In the genomic region with DNA sequence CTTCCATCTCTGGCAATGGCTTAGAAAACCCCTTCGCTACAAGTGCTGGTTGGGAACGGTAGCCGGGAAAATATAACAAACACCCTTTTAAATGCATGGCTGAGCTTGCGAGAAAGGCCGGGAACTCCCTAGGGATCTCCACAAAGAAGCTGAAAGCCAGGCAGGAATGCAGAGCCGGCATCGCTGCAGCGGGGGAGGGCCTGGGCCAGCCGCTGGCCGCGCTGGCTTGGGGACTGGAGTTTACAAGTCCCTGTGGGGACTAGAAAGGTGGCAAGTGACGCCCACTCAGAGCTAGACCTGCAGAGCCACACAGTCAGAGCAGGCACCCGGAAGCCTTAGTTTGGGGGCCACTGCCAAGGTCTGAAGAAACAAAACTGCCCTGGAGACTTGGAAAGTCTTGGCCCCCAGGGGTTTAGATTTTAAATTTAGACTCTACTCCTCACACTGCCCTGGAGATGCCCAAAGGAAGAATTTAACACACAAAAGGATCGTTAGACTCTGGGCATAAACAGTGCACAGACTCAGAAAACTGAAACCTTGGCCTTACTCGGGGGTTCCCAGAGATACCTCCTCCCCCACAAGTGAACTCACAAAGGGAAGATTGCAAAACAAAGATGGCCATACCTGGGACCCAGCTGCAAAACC, we compare ENCODE assay signal across 8 mouse cellular contexts. TPM values are rescaled to one million over a fixed set of nuclear protein-coding genes. Genes with fewer than 3 reads are reported as not detected.
DNase-seq lines count a peak whose midpoint lies in the region; ATAC-seq and TF ChIP-seq lines count a peak whose summit lies in the region.

No protein-coding gene starts in this region.

- ATAC-seq in Patski, result peak; percentile 65
- peak; percentile 83 for ATAC-seq in forebrain, embryonic 16.5 days
- ATAC-seq in hindbrain, embryonic 14.5 days (ENCODE audit: low FRiP score), result peak; percentile 64; the same call in 1 of the 2 replicates
- ATAC-seq in limb, embryonic 15.5 days (ENCODE audit: insufficient number of reproducible peaks, low FRiP score, low TSS enrichment, low read depth), result no peak

- CTCF ChIA-PET in Patski (lab: Charles Lee), result interaction anchor here (0.7 to 3.2 kb wide), 9 partner anchors 10 to 136 kb away, joined by 3 to 13 read pairs (median 4); no protein-coding TSS in a partner anchor

- DNase-seq in 3T3-L1 (ENCODE audit: low read depth, low spot score) (peak; percentile 86), Patski (ENCODE audit: low read depth, low spot score) (peak; percentile 87)
- DNase-seq in hindbrain, embryonic 14.5 days (ENCODE audit: low spot score), result peak; percentile 73
- DNase-seq in ovary, postnatal 14 days (ENCODE audit: low spot score), result peak; percentile 55
- DNase-seq in cerebellum, adult 11-12 months, result no peak
- DNase-seq in right cerebral cortex, postnatal 14 days, result no peak

- H3K4me1 ChIP-seq in forebrain, embryonic 16.5 days (replicated peaks; ENCODE audit: control insufficient read depth, insufficient read depth, low read length), result peaks cover 15% of the 10 kb centered on the region
- H3K4me1 ChIP-seq in hindbrain, embryonic 14.5 days (replicated peaks; ENCODE audit: control insufficient read depth, insufficient read depth, low read length), result peaks cover 19% of the 10 kb centered on the region
- peaks cover 16% of the 10 kb centered on the region for H3K4me1 ChIP-seq in limb, embryonic 15.5 days

- H3K27ac ChIP-seq in forebrain, embryonic 16.5 days (ENCODE audit: low read length), result peak overlapping the region; percentile 79
- H3K27ac ChIP-seq in hindbrain, embryonic 14.5 days, result peak overlapping the region; percentile 85
- peak overlapping the region; percentile 74 for H3K27ac ChIP-seq in limb, embryonic 15.5 days

- H3K27me3 ChIP-seq in Patski, result no peaks in the 10 kb centered on the region
- no peaks in the 10 kb centered on the region for H3K27me3 ChIP-seq in forebrain, embryonic 16.5 days (replicated peaks; ENCODE audit: control insufficient read depth, insufficient read depth, low read length)
- H3K27me3 ChIP-seq in hindbrain, embryonic 14.5 days (ENCODE audit: control insufficient read depth, insufficient read depth, low read length), result no peaks in the 10 kb centered on the region
- no peaks in the 10 kb centered on the region for H3K27me3 ChIP-seq in limb, embryonic 15.5 days

- no peak overlapping the region for H3K4me3 ChIP-seq in forebrain, embryonic 16.5 days (replicated peaks; ENCODE audit: low read length)
- H3K4me3 ChIP-seq in hindbrain, embryonic 14.5 days (replicated peaks; ENCODE audit: low read length), result no peak overlapping the region
- H3K4me3 ChIP-seq in limb, embryonic 15.5 days, result no peak overlapping the region

- WGBS in forebrain, embryonic 16.5 days, result 2% methylated on average over 15 of the region's 15 CpGs
- 4% methylated on average over 15 of the region's 15 CpGs for WGBS in hindbrain, embryonic 14.5 days
- WGBS in limb, embryonic 15.5 days, result 5% methylated on average over 15 of the region's 15 CpGs

- H3K9me3 ChIP-seq in forebrain, embryonic 16.5 days (ENCODE audit: control insufficient read depth, low read length), result 0 out of 2 replicates have a peak, but pooled peaks cover 2% of the 10 kb centered on the region
- no peaks in the 10 kb centered on the region for H3K9me3 ChIP-seq in hindbrain, embryonic 14.5 days (ENCODE audit: control insufficient read depth, low read length)
- no peaks in the 10 kb centered on the region for H3K9me3 ChIP-seq in limb, embryonic 15.5 days

- TF ChIP-seq CTCF in Patski (IDR thresholded peaks at IDR 0.05), result no peak

- in situ Hi-C loops in Patski (cut with MboI; ENCODE audit: low pct_unique_long_range_greater_than_20kb), result no loop called here

- peak overlapping the region; percentile 24; the same call in 1 of the 2 replicates for H3K9ac ChIP-seq in forebrain, embryonic 16.5 days (replicated peaks; ENCODE audit: low read depth, low read length)
- H3K9ac ChIP-seq in hindbrain, embryonic 14.5 days, result peak overlapping the region; percentile 52
- no peak overlapping the region for H3K9ac ChIP-seq in limb, embryonic 15.5 days

- POLR2A ChIA-PET in Patski (lab: Charles Lee), result interaction anchor here (0.7 to 6.0 kb wide), 11 partner anchors 8 to 142 kb away, joined by 3 to 48 read pairs (median 5); no protein-coding TSS in a partner anchor

- H3K4me2 ChIP-seq in forebrain, embryonic 16.5 days (ENCODE audit: low read length), result no peak overlapping the region
- H3K4me2 ChIP-seq in hindbrain, embryonic 14.5 days (replicated peaks), result peak overlapping the region; percentile 34
- peak overlapping the region; percentile 33 for H3K4me2 ChIP-seq in limb, embryonic 15.5 days

- no peaks in the 10 kb centered on the region for H3K36me3 ChIP-seq in forebrain, embryonic 16.5 days (ENCODE audit: control insufficient read depth, insufficient read depth)
- H3K36me3 ChIP-seq in hindbrain, embryonic 14.5 days (replicated peaks; ENCODE audit: control insufficient read depth, insufficient read depth), result no peaks in the 10 kb centered on the region
- no peaks in the 10 kb centered on the region for H3K36me3 ChIP-seq in limb, embryonic 15.5 days

RNA-seq across cellular contexts. Expression of a gene that starts 59.4 kb away (rescaled TPM):
- 9.9 TPM for polyA plus RNA-seq in Patski (2021)
- 2.1 and 2.9 TPM in 2 replicates for polyA plus RNA-seq in forebrain, embryonic 16.5 days (2015; fragmentation: Nextera tagmentation; extraction: Ambion mirVana)
- 0.87 and 2.1 TPM in 2 replicates for polyA plus RNA-seq in hindbrain, embryonic 14.5 days (2014; fragmentation: Nextera tagmentation; extraction: Ambion mirVana)
- polyA plus RNA-seq in limb, embryonic 15.5 days (2015; fragmentation: Nextera tagmentation; extraction: Ambion mirVana), result 2.4 and 3.1 TPM in 2 replicates

Comparison
In these comparisons a context has a peak if more than half of its experiments do, and no peak if none do; other contexts are left out.
1. DNase-seq: peak in 3T3-L1 (single experiment), Patski (single experiment), hindbrain, embryonic 14.5 days (single experiment) and ovary, postnatal 14 days (single experiment); none in cerebellum, adult 11-12 months (single experiment) and right cerebral cortex, postnatal 14 days (single experiment).
2. Peak in every context shown above with its lines, with median percentiles within 50 percentile points of each other: H3K27ac ChIP-seq.